Mouse (Mus musculus) CH12.LX (cell line): ENCODE data around the gene Pwwp2b. TPM values are rescaled to one million over a fixed set of nuclear protein-coding genes. Genes with fewer than 3 reads are reported as not detected.

ENCODE experiments used
- DNase-seq: peaks from one replicate; pipeline ENCODE4 v3.0.0-alpha.2; 2013; ENCODE audit errors: extremely low read depth
- H3K27ac ChIP-seq: 2 replicates; pipeline ENCODE4 v1.5.1; 2012; ENCODE audit warnings: low read depth, mild to moderate bottlenecking, control low read depth, moderate library complexity; ENCODE audit not compliant: insufficient read depth
- H3K27me3 ChIP-seq: replicated peaks from 2 replicates; pipeline ENCODE3; 2012; ENCODE audit warnings: inconsistent platforms
- H3K36me3 ChIP-seq, 2 experiments: replicated peaks in 1 of 2; 2 replicates each; pipeline versions ENCODE3 to v1.6.1; 2012; ENCODE audit warnings: inconsistent platforms in 1 of 2, low read length in 1 of 2, mild to moderate bottlenecking in 1 of 2, mixed read lengths in 1 of 2, moderate library complexity in 1 of 2; ENCODE audit not compliant: control insufficient read depth in 1 of 2, insufficient read depth in 1 of 2
- H3K4me1 ChIP-seq, 2 experiments: 2 replicates each; pipeline ENCODE4 v1.6.1; 2012; ENCODE audit warnings: inconsistent platforms in 1 of 2, moderate library complexity in 1 of 2; ENCODE audit not compliant: insufficient read depth in 2 of 2, control insufficient read depth in 1 of 2
- H3K4me2 ChIP-seq: 2 replicates; pipeline ENCODE4 v1.6.1; 2012; ENCODE audit warnings: low read depth, mild to moderate bottlenecking, control low read depth; ENCODE audit not compliant: poor library complexity, insufficient read depth, severe bottlenecking
- H3K4me3 ChIP-seq, 3 experiments: fragments of 150-350 bp in 1 of 3; sonication (generic) in 1 of 3; replicated peaks in 1 of 3; 2 replicates each; pipeline versions ENCODE3 to v1.5.1; 2011 to 2012; ENCODE audit warnings: low read depth in 2 of 3, low read length in 2 of 3, mild to moderate bottlenecking in 2 of 3, moderate library complexity in 2 of 3, control low read depth in 1 of 3, improper control_type of control experiment in 1 of 3, inconsistent platforms in 1 of 3, mixed read lengths in 1 of 3; ENCODE audit not compliant: poor library complexity in 1 of 3
- H3K79me2 ChIP-seq: replicated peaks from 2 replicates; pipeline ENCODE4 v1.6.1; 2012; ENCODE audit warnings: mild to moderate bottlenecking, moderate library complexity; ENCODE audit not compliant: control insufficient read depth, poor library complexity, insufficient read depth, severe bottlenecking; ENCODE audit errors: extremely low read depth
- H3K9ac ChIP-seq: 2 replicates; pipeline ENCODE4 v1.6.1; 2012; ENCODE audit warnings: low read depth, mild to moderate bottlenecking, control low read depth, moderate library complexity; ENCODE audit not compliant: insufficient read depth
- H3K9me3 ChIP-seq: replicated peaks from 2 replicates; pipeline ENCODE3; 2012; ENCODE audit warnings: low read length, inconsistent platforms, mixed read lengths
- CHD1 ChIP-seq: IDR thresholded peaks from 2 replicates; pipeline ENCODE4 v1.6.1; 2012; ENCODE audit warnings: low read depth, low read length, improper control_type of control experiment, inconsistent platforms
- CHD2 ChIP-seq: IDR thresholded peaks from 2 replicates; pipeline ENCODE4 v1.6.1; 2011; ENCODE audit warnings: low read length, improper control_type of control experiment
- E2F4 ChIP-seq: IDR thresholded peaks from 2 replicates; pipeline ENCODE4 v1.6.1; 2011; ENCODE audit warnings: low read depth, low read length, improper control_type of control experiment; ENCODE audit not compliant: insufficient replicate concordance
- ELF1 ChIP-seq: IDR thresholded peaks from 2 replicates; pipeline ENCODE4 v1.6.1; 2014; ENCODE audit warnings: low read depth, mild to moderate bottlenecking, inconsistent platforms, low read length, improper control_type of control experiment
- EP300 ChIP-seq: IDR thresholded peaks from 2 replicates; pipeline ENCODE4 v1.6.1; 2011; ENCODE audit warnings: low read length, improper control_type of control experiment
- ETS1 ChIP-seq: conservative IDR thresholded peaks from 2 replicates; pipeline ENCODE4 v1.6.1; 2012; ENCODE audit warnings: low read depth, mild to moderate bottlenecking, inconsistent platforms, low read length, improper control_type of control experiment, moderate library complexity
- GABPA ChIP-seq: IDR thresholded peaks from 2 replicates; pipeline ENCODE4 v1.6.1; 2012; ENCODE audit warnings: low read depth, low read length, improper control_type of control experiment, inconsistent platforms; ENCODE audit not compliant: insufficient replicate concordance
- HCFC1 ChIP-seq: IDR thresholded peaks from 2 replicates; pipeline ENCODE4 v1.6.1; 2012; ENCODE audit warnings: low read depth, mild to moderate bottlenecking, inconsistent platforms, low read length, improper control_type of control experiment
- JUN ChIP-seq: IDR thresholded peaks from 2 replicates; pipeline ENCODE4 v1.6.1; 2011; ENCODE audit warnings: low read depth, mild to moderate bottlenecking, low read length, improper control_type of control experiment, moderate library complexity; ENCODE audit not compliant: insufficient read depth
- MAFK ChIP-seq: IDR thresholded peaks from 2 replicates; pipeline ENCODE4 v1.6.1; 2011; ENCODE audit warnings: low read length, improper control_type of control experiment; ENCODE audit not compliant: insufficient replicate concordance
- MAX ChIP-seq: IDR thresholded peaks from 2 replicates; pipeline ENCODE4 v1.6.1; 2011; ENCODE audit warnings: low read length, improper control_type of control experiment
- MAZ ChIP-seq: IDR thresholded peaks from 2 replicates; pipeline ENCODE4 v1.6.1; 2012; ENCODE audit warnings: low read depth, mild to moderate bottlenecking, inconsistent platforms, low read length, improper control_type of control experiment, moderate library complexity
- MEF2A ChIP-seq: IDR thresholded peaks from 2 replicates; pipeline ENCODE4 v1.6.1; 2014; ENCODE audit warnings: low read depth, mild to moderate bottlenecking, inconsistent platforms, low read length, improper control_type of control experiment, borderline replicate concordance
- MYC ChIP-seq: IDR thresholded peaks from 2 replicates; pipeline ENCODE4 v1.6.1; 2011; ENCODE audit warnings: low read depth, mild to moderate bottlenecking, improper control_type of control experiment, low read length
- NELFE ChIP-seq: IDR thresholded peaks from 2 replicates; pipeline ENCODE4 v1.6.1; 2011; ENCODE audit warnings: low read depth, low read length, improper control_type of control experiment
- POLR2A ChIP-seq: IDR thresholded peaks from 2 replicates; pipeline ENCODE4 v1.6.1; 2011; ENCODE audit warnings: low read depth, mild to moderate bottlenecking, improper control_type of control experiment, low read length
- SIN3A ChIP-seq: IDR thresholded peaks from 2 replicates; pipeline ENCODE4 v1.6.1; 2012; ENCODE audit warnings: low read length, improper control_type of control experiment, inconsistent platforms
- TCF12 ChIP-seq: IDR thresholded peaks from 2 replicates; pipeline ENCODE4 v1.6.1; 2014; ENCODE audit warnings: low read depth, mild to moderate bottlenecking, inconsistent platforms, low read length, improper control_type of control experiment
- UBTF ChIP-seq: IDR thresholded peaks from 2 replicates; pipeline ENCODE4 v1.6.1; 2012; ENCODE audit warnings: low read depth, mild to moderate bottlenecking, inconsistent platforms, low read length, improper control_type of control experiment, moderate library complexity
- USF1 ChIP-seq: IDR thresholded peaks from 2 replicates; pipeline ENCODE4 v1.6.1; 2014; ENCODE audit warnings: low read depth, mild to moderate bottlenecking, inconsistent platforms, low read length, improper control_type of control experiment
- ZNF384 ChIP-seq: IDR thresholded peaks from 2 replicates; pipeline ENCODE4 v1.6.1; 2012; ENCODE audit warnings: low read depth, low read length, improper control_type of control experiment, inconsistent platforms
- dilution Hi-C: fragments of 300-500 bp; cut with MboI; formaldehyde crosslinking; loops from 2 replicates; pipeline ENCODE4 v1.14.3; 2020; ENCODE audit warnings: low sequenced_read_pairs; ENCODE audit not compliant: extremely low pct_unique_long_range_greater_than_20kb, extremely low pct_ligation_motif_present
- in situ Hi-C: fragments of 300-500 bp; cut with MboI; formaldehyde crosslinking; loops from 3 replicates; pipeline ENCODE4 v1.14.3; 2019; ENCODE audit warnings: low sequenced_read_pairs, low pct_ligation_motif_present, low pct_unique_long_range_greater_than_20kb, mixed read lengths
- polyA plus RNA-seq: library from polyadenylated mRNA; unstranded; fragments of >175 nt; gene quantifications from 2 replicates; pipeline ENCODE4 v1.2.1, GENCODE M21; 2012; ENCODE audit warnings: low read depth; ENCODE audit not compliant: insufficient read length
- total RNA-seq, 2 experiments: library from RNA; depleted of rRNA; stranded (reverse); fragments of 300-350 nt in 1 of 2; fragments of >200 nt in 1 of 2; gene quantifications; 2 replicates each; pipeline ENCODE4 v1.2.3; 2012 to 2014

The Pwwp2b gene
- total and polyA plus RNA-seq, 3 experiments, result 0.08 TPM; not detected in 2

GRCm38 (mm10) chr7:139285295-139285943, 37.1 kb downstream of the Pwwp2b start:
- dilution Hi-C loops, result no loop called here

GRCm38 (mm10) chr7:139288540-139288939, 40.3 kb downstream of the Pwwp2b start:
- H3K27ac ChIP-seq, result no peak overlapping the region
- TF ChIP-seq E2F4 (no peak), ETS1 (no peak), HCFC1 (no peak), ELF1 (no peak), EP300 (no peak), SIN3A (no peak), MAX (no peak), MAFK (no peak), UBTF (no peak), NELFE (no peak), JUN (no peak), TCF12 (no peak), MYC (no peak), CHD2 (no peak)
- dilution Hi-C loops, result no loop called here
- no peak for DNase-seq
- peaks cover 2% of the 10 kb centered on the region for H3K9me3 ChIP-seq
- no peaks in the 10 kb centered on the region for H3K4me1 ChIP-seq
- in situ Hi-C loops, result no loop called here
- H3K79me2 ChIP-seq, result no peaks in the 10 kb centered on the region
- H3K4me3 ChIP-seq, result no peak overlapping the region
- no peak overlapping the region for H3K9ac ChIP-seq
- peaks cover 62% of the 10 kb centered on the region for H3K27me3 ChIP-seq
- H3K36me3 ChIP-seq, result no peaks in the 10 kb centered on the region
- no peak overlapping the region for H3K4me2 ChIP-seq

More at GRCm38 (mm10) chr7:139285295-139285943, 37.1 kb downstream of the Pwwp2b start:
- no peak for DNase-seq
- Histone ChIP-seq H3K9me3 (no peaks in the 10 kb centered on the region), H3K36me3 (no peaks in the 10 kb centered on the region), H3K27me3 (peaks cover 79% of the 10 kb centered on the region), H3K4me2 (no peak overlapping the region), H3K27ac (no peak overlapping the region), H3K9ac (no peak overlapping the region), H3K79me2 (no peaks in the 10 kb centered on the region), H3K4me3 (no peak overlapping the region), H3K4me1 (no peaks in the 10 kb centered on the region)
- in situ Hi-C loops, result no loop called here
- TF ChIP-seq CHD1 (no peak), MAX (no peak), EP300 (no peak), JUN (no peak), MAZ (no peak), ETS1 (no peak), SIN3A (no peak), MEF2A (no peak), USF1 (no peak), ZNF384 (no peak), GABPA (no peak), MAFK (no peak), POLR2A (no peak)
